Mouse (Mus musculus): ENCODE results near the gene Stip1. TPM values are rescaled to one million over a fixed set of nuclear protein-coding genes. Genes with fewer than 3 reads are reported as not detected.

Gene Stip1
- total and polyA plus RNA-seq, 3 experiments, result 178 to 314 (median 202) TPM

GRCm38 (mm10) chr19:7039088-7039720, 563 bp downstream of the Stip1 start:
- dilution Hi-C loops (cut with MboI; ENCODE audit: extremely low pct_ligation_motif_present, extremely low pct_unique_long_range_greater_than_20kb, low sequenced_read_pairs), result no loop called here

GRCm38 (mm10) chr19:7034006-7034405, 5.8 kb downstream of the Stip1 start:
- Histone ChIP-seq H3K27me3 (replicated peaks) (no peaks in the 10 kb centered on the region), H3K9ac (ENCODE audit: insufficient read depth, low read depth) (no peak overlapping the region), H3K79me2 (replicated peaks; ENCODE audit: control insufficient read depth, extremely low read depth, insufficient read depth, poor library complexity, severe bottlenecking) (peaks cover 52% of the 10 kb centered on the region), H3K36me3 (replicated peaks in 1 of 2; ENCODE audit: control insufficient read depth in 1 of 2, insufficient read depth in 1 of 2, low read length in 1 of 2) (peaks cover 50 to 77% of the 10 kb centered on the region in 2 experiments), H3K4me1 (ENCODE audit: control insufficient read depth in 1 of 2, insufficient read depth in 2 of 2) (peaks cover 6 to 25% of the 10 kb centered on the region in 2 experiments), H3K4me2 (ENCODE audit: insufficient read depth, low read depth, poor library complexity, severe bottlenecking) (no peak overlapping the region), H3K27ac (ENCODE audit: insufficient read depth, low read depth) (no peak overlapping the region), H3K9me3 (replicated peaks; ENCODE audit: low read length) (no peaks in the 10 kb centered on the region), H3K4me3 (replicated peaks in 1 of 3; ENCODE audit: low read depth in 2 of 3, low read length in 2 of 3, poor library complexity in 1 of 3) (no peak overlapping the region)
- TF ChIP-seq USF2 (conservative IDR thresholded peaks at IDR 0.05; ENCODE audit: low read depth, low read length), result no peak
- TF ChIP-seq CTCF (conservative IDR thresholded peaks at IDR 0.05 in 1 of 2, IDR thresholded peaks at IDR 0.05 in 1 of 2; ENCODE audit: low read depth in 2 of 2, low read length in 2 of 2), result 0 out of 4 replicates have a peak, but pooled peaks of 1 of the 2 experiments have one; percentile 6
- DNase-seq (ENCODE audit: extremely low read depth), result no peak
- in situ Hi-C loops (cut with MboI; ENCODE audit: low pct_ligation_motif_present, low pct_unique_long_range_greater_than_20kb, low sequenced_read_pairs) (no loop called here), dilution Hi-C loops (cut with MboI; ENCODE audit: extremely low pct_ligation_motif_present, extremely low pct_unique_long_range_greater_than_20kb, low sequenced_read_pairs) (no loop called here)

More at GRCm38 (mm10) chr19:7039088-7039720, 563 bp downstream of the Stip1 start:
- Histone ChIP-seq H3K36me3 (replicated peaks in 1 of 2; ENCODE audit: control insufficient read depth in 1 of 2, insufficient read depth in 1 of 2, low read length in 1 of 2) (peaks cover 10 to 28% of the 10 kb centered on the region in 2 experiments), H3K4me2 (ENCODE audit: insufficient read depth, low read depth, poor library complexity, severe bottlenecking) (peak overlapping the region; percentile 46; the same call in 1 of the 2 replicates), H3K9ac (ENCODE audit: insufficient read depth, low read depth) (peak overlapping the region; percentile 88), H3K4me3 (replicated peaks in 1 of 3; ENCODE audit: low read depth in 2 of 3, low read length in 2 of 3, poor library complexity in 1 of 3) (peak overlapping the region; percentile 85 to 98 (median 88)), H3K79me2 (replicated peaks; ENCODE audit: control insufficient read depth, extremely low read depth, insufficient read depth, poor library complexity, severe bottlenecking) (peaks cover 53% of the 10 kb centered on the region), H3K27me3 (replicated peaks) (peaks cover 4% of the 10 kb centered on the region), H3K9me3 (replicated peaks; ENCODE audit: low read length) (no peaks in the 10 kb centered on the region), H3K4me1 (ENCODE audit: control insufficient read depth in 1 of 2, insufficient read depth in 2 of 2) (peaks cover 12 to 41% of the 10 kb centered on the region in 2 experiments), H3K27ac (ENCODE audit: insufficient read depth, low read depth) (no peak overlapping the region; the same call in 1 of the 2 replicates)
- peak; percentile 63 for DNase-seq (ENCODE audit: extremely low read depth)
- peak; percentile 22; the same call in 1 of the 2 replicates for TF ChIP-seq CHD2 (IDR thresholded peaks at IDR 0.05; ENCODE audit: low read length)
- TF ChIP-seq SIN3A (IDR thresholded peaks at IDR 0.05; ENCODE audit: low read length), result peak; percentile 52; the same call in 1 of the 2 replicates
- 0 out of 2 replicates have a peak, but pooled peaks have one; percentile 74 for TF ChIP-seq CHD1 (IDR thresholded peaks at IDR 0.05; ENCODE audit: low read depth, low read length)
- TF ChIP-seq MXI1 (IDR thresholded peaks at IDR 0.05; ENCODE audit: low read depth, low read length), result no peak
- no peak for TF ChIP-seq POLR2A (IDR thresholded peaks at IDR 0.05; ENCODE audit: low read depth, low read length)
- TF ChIP-seq NRF1 (IDR thresholded peaks at IDR 0.05; ENCODE audit: low read depth, low read length), result no peak
- no peak for TF ChIP-seq RCOR1 (conservative IDR thresholded peaks at IDR 0.05; ENCODE audit: low read depth, low read length)
- in situ Hi-C loops (cut with MboI; ENCODE audit: low pct_ligation_motif_present, low pct_unique_long_range_greater_than_20kb, low sequenced_read_pairs), result no loop called here

GRCm38 (mm10) chr19:7029531-7029930, 10.2 kb downstream of the Stip1 start:
- dilution Hi-C loops (cut with MboI; ENCODE audit: extremely low pct_ligation_motif_present, extremely low pct_unique_long_range_greater_than_20kb, low sequenced_read_pairs), result no loop called here
- peaks cover 7% of the 10 kb centered on the region; the same call in 1 of the 2 replicates for H3K79me2 ChIP-seq (replicated peaks; ENCODE audit: control insufficient read depth, extremely low read depth, insufficient read depth, poor library complexity, severe bottlenecking)
- in situ Hi-C loops (cut with MboI; ENCODE audit: low pct_ligation_motif_present, low pct_unique_long_range_greater_than_20kb, low sequenced_read_pairs), result no loop called here
- H3K36me3 ChIP-seq (replicated peaks in 1 of 2; ENCODE audit: control insufficient read depth in 1 of 2, insufficient read depth in 1 of 2, low read length in 1 of 2), result peaks cover 74 to 92% of the 10 kb centered on the region in 2 experiments
- H3K4me2 ChIP-seq (ENCODE audit: insufficient read depth, low read depth, poor library complexity, severe bottlenecking), result no peak overlapping the region
- no peak overlapping the region for H3K9ac ChIP-seq (ENCODE audit: insufficient read depth, low read depth)
- no peak overlapping the region for H3K27ac ChIP-seq (ENCODE audit: insufficient read depth, low read depth)
- H3K4me3 ChIP-seq (replicated peaks in 1 of 3; ENCODE audit: low read depth in 2 of 3, low read length in 2 of 3, poor library complexity in 1 of 3), result no peak overlapping the region
- TF ChIP-seq MAX (IDR thresholded peaks at IDR 0.05; ENCODE audit: low read length) (no peak), MEF2A (IDR thresholded peaks at IDR 0.05; ENCODE audit: borderline replicate concordance, low read depth, low read length) (no peak)
- no peaks in the 10 kb centered on the region for H3K27me3 ChIP-seq (replicated peaks)
- H3K4me1 ChIP-seq (ENCODE audit: control insufficient read depth in 1 of 2, insufficient read depth in 2 of 2), result peaks cover 0 to 16% of the 10 kb centered on the region in 2 experiments; a peak in 2 of 4 replicates
- H3K9me3 ChIP-seq (replicated peaks; ENCODE audit: low read length), result no peaks in the 10 kb centered on the region
- DNase-seq (ENCODE audit: extremely low read depth), result no peak
